Mouse (Mus musculus) liver, embryonic 15.5 days (tissue): Measurements from ENCODE around the gene Slc9a1. TPM values are rescaled to one million over a fixed set of nuclear protein-coding genes. Genes with fewer than 3 reads are reported as not detected.

ENCODE experiments used
- ATAC-seq: fragments of 200-750 bp; cut with Nextera tagmentation; 2 replicates; pipeline ENCODE4 v1.8.0; 2017; ENCODE audit warnings: moderate number of reproducible peaks, mild to moderate bottlenecking, moderate library complexity; ENCODE audit not compliant: insufficient read depth
- H3K27ac ChIP-seq: fragments of 300-500 bp; sonication (generic); replicated peaks from 2 replicates; pipeline ENCODE4 v1.5.1; 2015; ENCODE audit warnings: mild to moderate bottlenecking, inconsistent platforms
- H3K27me3 ChIP-seq: fragments of 300-500 bp; sonication (generic); 2 replicates; pipeline ENCODE4 v1.6.1; 2015; ENCODE audit warnings: mild to moderate bottlenecking, inconsistent platforms
- H3K36me3 ChIP-seq: fragments of 300-500 bp; sonication (generic); replicated peaks from 2 replicates; pipeline ENCODE4 v1.6.1; 2015; ENCODE audit warnings: moderate library complexity, mild to moderate bottlenecking, inconsistent platforms
- H3K4me1 ChIP-seq: fragments of 300-500 bp; sonication (generic); replicated peaks from 2 replicates; pipeline ENCODE4 v1.6.1; 2015; ENCODE audit warnings: inconsistent platforms
- H3K4me2 ChIP-seq: fragments of 300-500 bp; sonication (generic); 2 replicates; pipeline ENCODE4 v1.6.1; 2015; ENCODE audit warnings: moderate library complexity, mild to moderate bottlenecking, inconsistent platforms
- H3K4me3 ChIP-seq: fragments of 300-500 bp; sonication (generic); replicated peaks from 2 replicates; pipeline ENCODE4 v1.5.1; 2015; ENCODE audit warnings: mild to moderate bottlenecking, inconsistent platforms
- H3K9ac ChIP-seq: fragments of 300-500 bp; sonication (generic); 2 replicates; pipeline ENCODE4 v1.6.1; 2015; ENCODE audit warnings: moderate library complexity, mild to moderate bottlenecking, inconsistent platforms
- H3K9me3 ChIP-seq: fragments of 300-500 bp; sonication (generic); replicated peaks from 2 replicates; pipeline ENCODE4 v1.6.1; 2016; ENCODE audit warnings: inconsistent platforms
- WGBS: fragments of 180-500 bp; shearing (Covaris S2); methylation state at CpG from one replicate; pipeline ENCODE4 v1.1.7; 2015; ENCODE audit warnings: mixed read lengths; ENCODE audit not compliant: insufficient replicate concordance; 5-methylcytosine and 5-hydroxymethylcytosine counted together
- polyA plus RNA-seq: library from polyadenylated mRNA; unstranded; fragments of >200 nt; fragmentation: Nextera tagmentation; extraction: Ambion mirVana; gene quantifications from 2 replicates; pipeline ENCODE4 v1.2.1, GENCODE M21; 2015

Gene Slc9a1
- polyA plus RNA-seq, 1 experiment from 2014 or later = 2.9 TPM

GRCm38 (mm10) chr4:133404256-133404655 is 34.8 kb downstream of the Slc9a1 start:
- Histone ChIP-seq H3K36me3 (peaks cover 14% of the 10 kb centered on the region; the same call in 1 of the 2 replicates), H3K9me3 (no peaks in the 10 kb centered on the region), H3K4me1 (peaks cover 55% of the 10 kb centered on the region), H3K9ac (no peak overlapping the region), H3K4me3 (no peak overlapping the region), H3K27me3 (no peaks in the 10 kb centered on the region), H3K27ac (no peak overlapping the region), H3K4me2 (no peak overlapping the region)
- WGBS = 75% methylated on average over 5 of the region's 5 CpGs
- no peak for ATAC-seq

- peaks cover 53% of the 10 kb centered on the region for H3K4me1 ChIP-seq
- H3K4me3 ChIP-seq = no peak overlapping the region
- no peak overlapping the region for H3K27ac ChIP-seq
- no peak overlapping the region for H3K9ac ChIP-seq
- WGBS = 64% methylated on average over 8 of the region's 8 CpGs
- no peak for ATAC-seq
- no peaks in the 10 kb centered on the region for H3K27me3 ChIP-seq
- H3K4me2 ChIP-seq = no peak overlapping the region
- peaks cover 20% of the 10 kb centered on the region; the same call in 1 of the 2 replicates for H3K36me3 ChIP-seq
- H3K9me3 ChIP-seq = no peaks in the 10 kb centered on the region
Observed at GRCm38 (mm10) chr4:133406313-133407056, 37.0 kb downstream of the Slc9a1 start.

GRCm38 (mm10) chr4:133407114-133407787 is 37.7 kb downstream of the Slc9a1 start:
- H3K4me2 ChIP-seq = no peak overlapping the region
- ATAC-seq = no peak
- H3K27me3 ChIP-seq = no peaks in the 10 kb centered on the region
- H3K4me3 ChIP-seq = no peak overlapping the region
- no peaks in the 10 kb centered on the region for H3K9me3 ChIP-seq
- H3K27ac ChIP-seq = no peak overlapping the region
- 72% methylated on average over 6 of the region's 6 CpGs for WGBS
- H3K4me1 ChIP-seq = peaks cover 53% of the 10 kb centered on the region
- no peak overlapping the region for H3K9ac ChIP-seq
- peaks cover 28% of the 10 kb centered on the region for H3K36me3 ChIP-seq

GRCm38 (mm10) chr4:133408006-133408405 is 38.5 kb downstream of the Slc9a1 start:
- no peak overlapping the region for H3K4me2 ChIP-seq

GRCm38 (mm10) chr4:133410994-133411393 is 41.5 kb downstream of the Slc9a1 start:
- no peak for ATAC-seq
- Histone ChIP-seq H3K27ac (no peak overlapping the region), H3K36me3 (peaks cover 28% of the 10 kb centered on the region), H3K27me3 (no peaks in the 10 kb centered on the region), H3K4me2 (no peak overlapping the region), H3K4me3 (no peak overlapping the region), H3K9ac (no peak overlapping the region), H3K9me3 (no peaks in the 10 kb centered on the region), H3K4me1 (peaks cover 66% of the 10 kb centered on the region)
- WGBS = 84% methylated on average over 14 of the region's 14 CpGs

More at GRCm38 (mm10) chr4:133408006-133408405, 38.5 kb downstream of the Slc9a1 start:
- no peak overlapping the region for H3K4me3 ChIP-seq
- ATAC-seq = no peak
- no peak overlapping the region for H3K9ac ChIP-seq
- H3K27me3 ChIP-seq = no peaks in the 10 kb centered on the region
- H3K27ac ChIP-seq = no peak overlapping the region
- H3K4me1 ChIP-seq = peaks cover 55% of the 10 kb centered on the region
- no peaks in the 10 kb centered on the region for H3K9me3 ChIP-seq
- WGBS = 73% methylated on average over 7 of the region's 7 CpGs
- peaks cover 26% of the 10 kb centered on the region for H3K36me3 ChIP-seq

GRCm38 (mm10) chr4:133412096-133412495 is 42.6 kb downstream of the Slc9a1 start:
- no peak overlapping the region; the same call in 1 of the 2 replicates for H3K27ac ChIP-seq
- no peak for ATAC-seq
- H3K36me3 ChIP-seq = peaks cover 31% of the 10 kb centered on the region
- H3K4me3 ChIP-seq = no peak overlapping the region
- H3K9me3 ChIP-seq = no peaks in the 10 kb centered on the region
- H3K4me2 ChIP-seq = no peak overlapping the region
- peaks cover 66% of the 10 kb centered on the region for H3K4me1 ChIP-seq
- no peaks in the 10 kb centered on the region for H3K27me3 ChIP-seq
- no peak overlapping the region for H3K9ac ChIP-seq
- 74% methylated on average over 14 of the region's 14 CpGs for WGBS

GRCm38 (mm10) chr4:133412575-133413540 is 43.4 kb downstream of the Slc9a1 start:
- no peak overlapping the region for H3K4me3 ChIP-seq
- no peaks in the 10 kb centered on the region for H3K9me3 ChIP-seq
- H3K9ac ChIP-seq = no peak overlapping the region
- peak; percentile 80 for ATAC-seq
- peaks cover 62% of the 10 kb centered on the region for H3K4me1 ChIP-seq
- H3K36me3 ChIP-seq = peaks cover 39% of the 10 kb centered on the region
- WGBS = 18% methylated on average over 16 of the region's 16 CpGs
- peak overlapping the region; percentile 61 for H3K27ac ChIP-seq
- peak overlapping the region; percentile 23 for H3K4me2 ChIP-seq
- H3K27me3 ChIP-seq = no peaks in the 10 kb centered on the region

GRCm38 (mm10) chr4:133413617-133414016 is 44.1 kb downstream of the Slc9a1 start:
- H3K36me3 ChIP-seq = peaks cover 46% of the 10 kb centered on the region
- no peaks in the 10 kb centered on the region for H3K27me3 ChIP-seq
- H3K27ac ChIP-seq = peak overlapping the region; percentile 61
- WGBS = 75% methylated on average over 7 of the region's 7 CpGs
- no peaks in the 10 kb centered on the region for H3K9me3 ChIP-seq
- peak overlapping the region; percentile 23; the same call in 1 of the 2 replicates for H3K4me2 ChIP-seq
- no peak for ATAC-seq
- H3K4me3 ChIP-seq = no peak overlapping the region
- H3K9ac ChIP-seq = no peak overlapping the region
- peaks cover 56% of the 10 kb centered on the region for H3K4me1 ChIP-seq

- H3K4me1 ChIP-seq = peaks cover 54% of the 10 kb centered on the region
- WGBS = 53% methylated on average over 4 of the region's 4 CpGs
- H3K4me3 ChIP-seq = no peak overlapping the region
- ATAC-seq = no peak
- H3K36me3 ChIP-seq = peaks cover 54% of the 10 kb centered on the region
- no peak overlapping the region for H3K4me2 ChIP-seq
- H3K27me3 ChIP-seq = no peaks in the 10 kb centered on the region
- H3K27ac ChIP-seq = no peak overlapping the region
- H3K9me3 ChIP-seq = no peaks in the 10 kb centered on the region
- no peak overlapping the region for H3K9ac ChIP-seq
Observed at GRCm38 (mm10) chr4:133414920-133415319, 45.4 kb downstream of the Slc9a1 start.

- Histone ChIP-seq H3K4me3 (no peak overlapping the region), H3K36me3 (peaks cover 65% of the 10 kb centered on the region), H3K27me3 (no peaks in the 10 kb centered on the region), H3K4me1 (peaks cover 19% of the 10 kb centered on the region), H3K9me3 (no peaks in the 10 kb centered on the region), H3K4me2 (no peak overlapping the region), H3K27ac (no peak overlapping the region), H3K9ac (no peak overlapping the region)
- ATAC-seq = no peak
- 49% methylated on average over 14 of the region's 14 CpGs for WGBS
Observed at GRCm38 (mm10) chr4:133419312-133420004, 50.0 kb downstream of the Slc9a1 start.
